Mouse (Mus musculus) cortical plate, adult 2 months (tissue): Measurements from ENCODE around the gene Gm9999. TPM values are rescaled to one million over a fixed set of nuclear protein-coding genes. Genes with fewer than 3 reads are reported as not detected.
"Not testable (repeated sequence)": the region's sequence is repeated elsewhere in the genome, so short reads cannot be mapped to it uniquely, and the experiment has no call there.

Source experiments
- H3K27ac ChIP-seq: fragments of 200-500 bp; 2 replicates; pipeline ENCODE4 v1.5.1; 2012; ENCODE audit warnings: low read length, control low read depth, inconsistent platforms; ENCODE audit not compliant: insufficient read depth
- H3K4me1 ChIP-seq: fragments of 200-500 bp; 2 replicates; pipeline ENCODE4 v1.6.1; 2011; ENCODE audit warnings: low read length; ENCODE audit not compliant: control insufficient read depth, insufficient read depth
- H3K4me3 ChIP-seq: fragments of 200-500 bp; 2 replicates; pipeline ENCODE4 v1.5.1; 2011; ENCODE audit warnings: mild to moderate bottlenecking, low read length, control low read depth; ENCODE audit not compliant: insufficient read depth
- CTCF ChIP-seq: fragments of 200-500 bp; IDR thresholded peaks from 2 replicates; pipeline ENCODE4 v1.5.1; 2011; ENCODE audit warnings: mild to moderate bottlenecking, control low read depth, low read length; ENCODE audit not compliant: insufficient read depth; ENCODE audit errors: extremely low read depth
- POLR2A ChIP-seq: fragments of 200-500 bp; IDR thresholded peaks from 2 replicates; pipeline ENCODE4 v1.6.1; 2011; ENCODE audit warnings: mild to moderate bottlenecking, low read length, control low read depth; ENCODE audit not compliant: insufficient read depth; ENCODE audit errors: extremely low read depth
- polyA plus RNA-seq: library from polyadenylated mRNA; depleted of rRNA; stranded (reverse); fragments of >200 nt; gene quantifications from 2 replicates; pipeline ENCODE4 v1.2.3, GENCODE M21; 2012; rRNA removed

Gm9999 gene
- polyA plus RNA-seq, 1 experiment: not detected

DNA sequence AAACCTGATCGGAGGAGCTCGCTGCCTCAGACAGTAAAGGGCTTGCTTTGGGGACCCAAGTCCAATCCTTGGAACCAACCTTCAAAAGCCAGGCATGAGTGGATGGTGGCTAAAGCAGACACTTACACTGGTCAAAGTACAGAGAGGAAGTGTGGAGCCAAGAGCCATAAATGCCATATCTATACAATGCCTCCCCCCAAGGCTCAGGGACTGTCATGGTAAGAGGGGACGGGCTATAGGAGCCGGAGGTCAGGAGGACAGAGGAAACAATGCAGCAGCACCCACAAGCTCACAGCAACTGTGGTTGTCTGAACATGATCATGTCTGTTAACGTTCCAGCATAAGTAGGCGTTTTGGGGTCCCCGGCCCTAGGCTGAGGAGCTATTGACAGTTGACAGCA, 41.1 kb downstream of the Gm9999 start:
- no peak overlapping the region for H3K4me3 ChIP-seq
- no peak for TF ChIP-seq CTCF
- no peak for TF ChIP-seq POLR2A
- H3K27ac ChIP-seq: no peak overlapping the region
- no peaks in the 10 kb centered on the region; the same call in 1 of the 2 replicates for H3K4me1 ChIP-seq

DNA sequence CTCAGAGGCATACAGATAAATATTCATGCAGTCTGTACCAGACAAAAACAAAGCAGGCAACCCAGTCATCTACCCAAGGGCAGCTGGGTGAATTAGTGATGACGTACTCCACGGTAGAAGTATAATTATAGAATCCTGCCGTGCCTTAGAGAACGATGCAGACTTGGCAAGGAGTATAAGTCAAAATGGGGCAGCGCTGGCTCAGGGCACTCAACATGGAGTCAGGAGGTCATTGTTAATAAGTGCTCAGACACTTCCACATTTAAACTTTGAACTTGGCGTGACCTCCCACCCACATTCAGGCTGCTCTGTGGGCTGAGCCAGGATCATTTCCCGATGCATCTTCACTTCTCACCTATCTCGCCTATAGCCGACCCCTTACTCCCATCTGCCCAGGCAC, 42.0 kb downstream of the Gm9999 start:
- H3K4me1 ChIP-seq: no peaks in the 10 kb centered on the region
- no peak overlapping the region for H3K27ac ChIP-seq
- no peak overlapping the region for H3K4me3 ChIP-seq
- no peak for TF ChIP-seq CTCF
- TF ChIP-seq POLR2A: no peak

GRCm38 (mm10) chr7:47026899-47027298, 43.5 kb downstream of the Gm9999 start:
- not testable (repeated sequence) for H3K4me3 ChIP-seq, H3K27ac ChIP-seq, H3K4me1 ChIP-seq

DNA sequence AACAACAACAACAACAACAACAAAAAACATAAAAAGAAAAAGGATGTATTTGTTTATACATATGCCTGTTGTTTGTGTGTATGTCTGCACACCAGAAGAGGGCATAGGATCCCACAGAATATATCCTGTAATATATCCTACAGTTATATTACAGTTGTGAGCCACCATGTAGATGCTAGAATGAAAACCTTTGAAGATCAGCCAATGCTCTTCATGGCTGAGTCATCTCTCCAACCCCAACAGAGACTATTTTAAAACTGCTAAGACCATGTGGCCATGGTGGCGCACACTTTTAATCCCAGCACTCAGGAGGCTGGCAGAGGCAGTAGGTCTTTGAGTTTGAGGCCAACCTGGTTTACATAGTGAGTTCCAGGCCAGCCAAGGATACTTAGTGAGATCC, 44.1 kb downstream of the Gm9999 start:
- TF ChIP-seq CTCF: no peak
- no peak for TF ChIP-seq POLR2A
- Histone ChIP-seq H3K27ac (no peak overlapping the region), H3K4me3 (no peak overlapping the region), H3K4me1 (no peaks in the 10 kb centered on the region)

DNA sequence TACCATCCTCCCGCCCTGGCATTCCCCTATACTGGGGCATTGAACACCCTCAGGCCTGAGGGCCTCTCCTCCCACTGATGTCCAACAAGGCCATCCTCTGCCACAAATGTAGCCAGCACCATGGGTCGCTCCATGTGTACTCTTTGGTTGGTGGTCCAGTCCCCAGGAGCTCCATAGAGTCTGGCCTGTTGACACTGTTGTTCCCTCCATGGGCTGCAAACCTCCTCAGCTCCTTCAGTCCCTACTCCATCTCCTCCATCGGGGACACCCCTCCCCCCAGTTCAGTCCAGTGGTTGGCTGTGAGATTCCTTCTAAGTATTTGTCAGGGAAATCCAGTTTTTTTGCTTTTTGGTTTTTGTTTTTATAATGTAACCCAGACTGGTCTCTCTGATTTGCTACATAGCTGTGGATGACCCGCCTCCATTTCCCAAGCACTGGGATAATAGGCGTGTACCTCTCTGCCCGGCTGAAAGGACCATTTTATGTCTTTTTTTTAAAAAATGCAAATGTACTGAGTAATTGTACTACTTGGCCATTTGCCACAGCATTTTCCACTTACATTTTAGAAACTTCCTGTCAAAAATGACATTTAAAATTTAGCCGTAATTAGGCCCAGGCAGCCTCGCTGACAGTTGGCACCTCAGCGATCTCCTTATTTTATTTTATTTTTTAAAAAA, 47.3 kb downstream of the Gm9999 start:
- TF ChIP-seq POLR2A (no peak), CTCF (no peak)
- Histone ChIP-seq H3K27ac (no peak overlapping the region), H3K4me1 (no peaks in the 10 kb centered on the region), H3K4me3 (no peak overlapping the region)

DNA sequence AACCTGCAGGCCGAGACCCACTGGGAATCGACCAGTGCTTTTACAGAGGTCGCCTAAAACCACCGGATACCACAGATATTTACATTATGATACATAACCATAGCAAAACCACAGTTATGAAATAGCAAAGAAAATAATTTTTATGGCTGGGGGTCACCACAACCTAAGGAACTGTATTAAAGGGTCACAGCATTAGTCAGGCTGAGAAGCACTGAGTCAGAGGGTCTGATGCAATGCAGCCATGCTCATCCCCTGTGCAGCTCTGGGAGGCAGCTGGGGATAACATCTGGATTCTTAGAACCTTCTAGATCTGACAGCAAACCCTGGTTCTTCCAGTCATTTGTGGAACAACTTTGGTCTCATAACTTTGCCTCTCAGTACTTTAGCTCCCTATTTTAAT, 48.0 kb downstream of the Gm9999 start:
- H3K27ac ChIP-seq: no peak overlapping the region
- TF ChIP-seq POLR2A (no peak), CTCF (no peak)
- no peaks in the 10 kb centered on the region for H3K4me1 ChIP-seq
- H3K4me3 ChIP-seq: no peak overlapping the region

GRCm38 (mm10) chr7:47034785-47035384, 51.5 kb downstream of the Gm9999 start:
- TF ChIP-seq POLR2A: no peak
- TF ChIP-seq CTCF: no peak
- no peak overlapping the region for H3K4me3 ChIP-seq

DNA sequence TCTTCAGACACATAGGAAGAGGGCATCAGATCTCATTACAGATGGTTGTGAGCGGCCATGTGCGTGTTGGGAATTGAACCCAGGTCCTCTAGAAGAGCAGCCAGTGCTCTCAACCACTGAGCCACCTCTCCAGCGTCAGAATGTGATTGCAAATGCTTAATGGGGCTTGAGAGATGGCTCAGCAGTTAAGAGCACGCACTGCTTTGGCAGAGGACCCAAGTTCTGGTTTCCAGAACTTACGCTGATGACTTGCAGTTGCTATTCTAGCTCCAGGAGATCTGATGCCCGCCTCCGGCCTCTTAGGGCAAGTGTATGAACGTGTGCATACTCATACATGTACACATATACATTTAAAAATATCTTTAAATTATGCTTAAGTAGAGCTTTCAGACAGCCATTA, 52.0 kb downstream of the Gm9999 start:
- no peak for TF ChIP-seq CTCF
- no peak for TF ChIP-seq POLR2A
- Histone ChIP-seq H3K27ac (no peak overlapping the region), H3K4me3 (no peak overlapping the region), H3K4me1 (no peaks in the 10 kb centered on the region)

More at GRCm38 (mm10) chr7:47034785-47035384, 51.5 kb downstream of the Gm9999 start:
- Histone ChIP-seq H3K4me1 (no peaks in the 10 kb centered on the region), H3K27ac (no peak overlapping the region)

Other genes starting within 250 kb of the Gm9999 start
- gene Saa1, start 240.6 kb upstream of the Gm9999 start, polyA plus RNA-seq: 0.04 TPM in 1 of 2 replicates, not detected in the other
- not detected in 2 replicates for gene Saa2, start 231.8 kb upstream of the Gm9999 start, polyA plus RNA-seq
- gene Hps5, start 187.5 kb upstream of the Gm9999 start, polyA plus RNA-seq: 16.7 and 17.1 TPM in 2 replicates
- gene Gtf2h1, start 187.5 kb upstream of the Gm9999 start, polyA plus RNA-seq: 30.1 TPM in 2 replicates
- 392 and 402 TPM in 2 replicates for gene Ldha, start 142.1 kb upstream of the Gm9999 start, polyA plus RNA-seq
- 0.08 TPM in 1 of 2 replicates, not detected in the other for gene Ldhc, start 122.4 kb upstream of the Gm9999 start, polyA plus RNA-seq
- 61.9 and 67.3 TPM in 2 replicates for gene Tsg101, start 63.6 kb upstream of the Gm9999 start, polyA plus RNA-seq
- 7.1 and 7.8 TPM in 2 replicates for gene Uevld, start 25.1 kb upstream of the Gm9999 start, polyA plus RNA-seq
- gene Spty2d1, start 24.8 kb downstream of the Gm9999 start, polyA plus RNA-seq: 6.8 and 7.2 TPM in 2 replicates
- 22.5 and 22.6 TPM in 2 replicates for gene Tmem86a, start 67.0 kb downstream of the Gm9999 start, polyA plus RNA-seq
- gene Ptpn5, start 150.1 kb downstream of the Gm9999 start, polyA plus RNA-seq: 205 and 221 TPM in 2 replicates
- not detected in 2 replicates for gene Mrgpra6, start 221.3 kb downstream of the Gm9999 start, polyA plus RNA-seq